Mouse (Mus musculus) CH12.LX (cell line): ENCODE data around the gene Helb. TPM values are rescaled to one million over a fixed set of nuclear protein-coding genes. Genes with fewer than 3 reads are reported as not detected.

ENCODE experiments used
- DNase-seq: peaks from one replicate; pipeline ENCODE4 v3.0.0-alpha.2; 2013; ENCODE audit errors: extremely low read depth
- H3K27ac ChIP-seq: 2 replicates; pipeline ENCODE4 v1.5.1; 2012; ENCODE audit warnings: low read depth, mild to moderate bottlenecking, control low read depth, moderate library complexity; ENCODE audit not compliant: insufficient read depth
- H3K27me3 ChIP-seq: replicated peaks from 2 replicates; pipeline ENCODE3; 2012; ENCODE audit warnings: inconsistent platforms
- H3K36me3 ChIP-seq, 2 experiments: replicated peaks in 1 of 2; 2 replicates each; pipeline versions ENCODE3 to v1.6.1; 2012; ENCODE audit warnings: inconsistent platforms in 1 of 2, low read length in 1 of 2, mild to moderate bottlenecking in 1 of 2, mixed read lengths in 1 of 2, moderate library complexity in 1 of 2; ENCODE audit not compliant: control insufficient read depth in 1 of 2, insufficient read depth in 1 of 2
- H3K4me1 ChIP-seq, 2 experiments: 2 replicates each; pipeline ENCODE4 v1.6.1; 2012; ENCODE audit warnings: inconsistent platforms in 1 of 2, moderate library complexity in 1 of 2; ENCODE audit not compliant: insufficient read depth in 2 of 2, control insufficient read depth in 1 of 2
- H3K4me2 ChIP-seq: 2 replicates; pipeline ENCODE4 v1.6.1; 2012; ENCODE audit warnings: low read depth, mild to moderate bottlenecking, control low read depth; ENCODE audit not compliant: poor library complexity, insufficient read depth, severe bottlenecking
- H3K4me3 ChIP-seq, 3 experiments: fragments of 150-350 bp in 1 of 3; sonication (generic) in 1 of 3; replicated peaks in 1 of 3; 2 replicates each; pipeline versions ENCODE3 to v1.5.1; 2011 to 2012; ENCODE audit warnings: low read depth in 2 of 3, low read length in 2 of 3, mild to moderate bottlenecking in 2 of 3, moderate library complexity in 2 of 3, control low read depth in 1 of 3, improper control_type of control experiment in 1 of 3, inconsistent platforms in 1 of 3, mixed read lengths in 1 of 3; ENCODE audit not compliant: poor library complexity in 1 of 3
- H3K79me2 ChIP-seq: replicated peaks from 2 replicates; pipeline ENCODE4 v1.6.1; 2012; ENCODE audit warnings: mild to moderate bottlenecking, moderate library complexity; ENCODE audit not compliant: control insufficient read depth, poor library complexity, insufficient read depth, severe bottlenecking; ENCODE audit errors: extremely low read depth
- H3K9ac ChIP-seq: 2 replicates; pipeline ENCODE4 v1.6.1; 2012; ENCODE audit warnings: low read depth, mild to moderate bottlenecking, control low read depth, moderate library complexity; ENCODE audit not compliant: insufficient read depth
- H3K9me3 ChIP-seq: replicated peaks from 2 replicates; pipeline ENCODE3; 2012; ENCODE audit warnings: low read length, inconsistent platforms, mixed read lengths
- BHLHE40 ChIP-seq: IDR thresholded peaks from 2 replicates; pipeline ENCODE4 v1.6.1; 2011; ENCODE audit warnings: mild to moderate bottlenecking, low read depth, low read length, improper control_type of control experiment
- CHD1 ChIP-seq: IDR thresholded peaks from 2 replicates; pipeline ENCODE4 v1.6.1; 2012; ENCODE audit warnings: low read depth, low read length, improper control_type of control experiment, inconsistent platforms
- CHD2 ChIP-seq: IDR thresholded peaks from 2 replicates; pipeline ENCODE4 v1.6.1; 2011; ENCODE audit warnings: low read length, improper control_type of control experiment
- CTCF ChIP-seq, 2 experiments: IDR thresholded peaks in 1 of 2; conservative IDR thresholded peaks in 1 of 2; 2 replicates each; pipeline ENCODE4 v1.5.1; 2011 to 2012; ENCODE audit warnings: low read depth in 2 of 2, low read length in 2 of 2, improper control_type of control experiment in 1 of 2, inconsistent platforms in 1 of 2, mild to moderate bottlenecking in 1 of 2, moderate library complexity in 1 of 2
- E2F4 ChIP-seq: IDR thresholded peaks from 2 replicates; pipeline ENCODE4 v1.6.1; 2011; ENCODE audit warnings: low read depth, low read length, improper control_type of control experiment; ENCODE audit not compliant: insufficient replicate concordance
- ELF1 ChIP-seq: IDR thresholded peaks from 2 replicates; pipeline ENCODE4 v1.6.1; 2014; ENCODE audit warnings: low read depth, mild to moderate bottlenecking, inconsistent platforms, low read length, improper control_type of control experiment
- EP300 ChIP-seq: IDR thresholded peaks from 2 replicates; pipeline ENCODE4 v1.6.1; 2011; ENCODE audit warnings: low read length, improper control_type of control experiment
- ETS1 ChIP-seq: conservative IDR thresholded peaks from 2 replicates; pipeline ENCODE4 v1.6.1; 2012; ENCODE audit warnings: low read depth, mild to moderate bottlenecking, inconsistent platforms, low read length, improper control_type of control experiment, moderate library complexity
- GABPA ChIP-seq: IDR thresholded peaks from 2 replicates; pipeline ENCODE4 v1.6.1; 2012; ENCODE audit warnings: low read depth, low read length, improper control_type of control experiment, inconsistent platforms; ENCODE audit not compliant: insufficient replicate concordance
- HCFC1 ChIP-seq: IDR thresholded peaks from 2 replicates; pipeline ENCODE4 v1.6.1; 2012; ENCODE audit warnings: low read depth, mild to moderate bottlenecking, inconsistent platforms, low read length, improper control_type of control experiment
- IRF4 ChIP-seq: IDR thresholded peaks from 2 replicates; pipeline ENCODE4 v1.6.1; 2014; ENCODE audit warnings: low read depth, mild to moderate bottlenecking, inconsistent platforms, low read length, improper control_type of control experiment
- JUN ChIP-seq: IDR thresholded peaks from 2 replicates; pipeline ENCODE4 v1.6.1; 2011; ENCODE audit warnings: low read depth, mild to moderate bottlenecking, low read length, improper control_type of control experiment, moderate library complexity; ENCODE audit not compliant: insufficient read depth
- JUND ChIP-seq: conservative IDR thresholded peaks from 2 replicates; pipeline ENCODE4 v1.6.1; 2011; ENCODE audit warnings: low read depth, low read length, improper control_type of control experiment
- KAT2A ChIP-seq: IDR thresholded peaks from 2 replicates; pipeline ENCODE4 v1.6.1; 2012; ENCODE audit warnings: low read length, improper control_type of control experiment, inconsistent platforms; ENCODE audit not compliant: insufficient replicate concordance
- MAFK ChIP-seq: IDR thresholded peaks from 2 replicates; pipeline ENCODE4 v1.6.1; 2011; ENCODE audit warnings: low read length, improper control_type of control experiment; ENCODE audit not compliant: insufficient replicate concordance
- MAX ChIP-seq: IDR thresholded peaks from 2 replicates; pipeline ENCODE4 v1.6.1; 2011; ENCODE audit warnings: low read length, improper control_type of control experiment
- MAZ ChIP-seq: IDR thresholded peaks from 2 replicates; pipeline ENCODE4 v1.6.1; 2012; ENCODE audit warnings: low read depth, mild to moderate bottlenecking, inconsistent platforms, low read length, improper control_type of control experiment, moderate library complexity
- MEF2A ChIP-seq: IDR thresholded peaks from 2 replicates; pipeline ENCODE4 v1.6.1; 2014; ENCODE audit warnings: low read depth, mild to moderate bottlenecking, inconsistent platforms, low read length, improper control_type of control experiment, borderline replicate concordance
- MXI1 ChIP-seq: IDR thresholded peaks from 2 replicates; pipeline ENCODE4 v1.6.1; 2011; ENCODE audit warnings: mild to moderate bottlenecking, low read depth, low read length, improper control_type of control experiment
- MYC ChIP-seq: IDR thresholded peaks from 2 replicates; pipeline ENCODE4 v1.6.1; 2011; ENCODE audit warnings: low read depth, mild to moderate bottlenecking, improper control_type of control experiment, low read length
- NELFE ChIP-seq: IDR thresholded peaks from 2 replicates; pipeline ENCODE4 v1.6.1; 2011; ENCODE audit warnings: low read depth, low read length, improper control_type of control experiment
- NRF1 ChIP-seq: IDR thresholded peaks from 2 replicates; pipeline ENCODE4 v1.6.1; 2014; ENCODE audit warnings: low read depth, mild to moderate bottlenecking, inconsistent platforms, low read length, improper control_type of control experiment, moderate library complexity
- PAX5 ChIP-seq: IDR thresholded peaks from 2 replicates; pipeline ENCODE4 v1.6.1; 2012; ENCODE audit warnings: low read length, inconsistent platforms, mixed read lengths
- POLR2A ChIP-seq: IDR thresholded peaks from 2 replicates; pipeline ENCODE4 v1.6.1; 2011; ENCODE audit warnings: low read depth, mild to moderate bottlenecking, improper control_type of control experiment, low read length
- POLR2AphosphoS2 ChIP-seq: IDR thresholded peaks from 2 replicates; pipeline ENCODE4 v1.6.1; 2011; ENCODE audit warnings: low read depth, low read length, improper control_type of control experiment
- RAD21 ChIP-seq: IDR thresholded peaks from 2 replicates; pipeline ENCODE4 v1.6.1; 2011; ENCODE audit warnings: low read depth, mild to moderate bottlenecking, low read length, improper control_type of control experiment, moderate library complexity
- RCOR1 ChIP-seq: conservative IDR thresholded peaks from 2 replicates; pipeline ENCODE4 v1.6.1; 2012; ENCODE audit warnings: low read depth, mild to moderate bottlenecking, inconsistent platforms, low read length, improper control_type of control experiment
- SIN3A ChIP-seq: IDR thresholded peaks from 2 replicates; pipeline ENCODE4 v1.6.1; 2012; ENCODE audit warnings: low read length, improper control_type of control experiment, inconsistent platforms
- SMC3 ChIP-seq: IDR thresholded peaks from 2 replicates; pipeline ENCODE4 v1.6.1; 2011; ENCODE audit warnings: low read depth, low read length, improper control_type of control experiment
- TBP ChIP-seq: conservative IDR thresholded peaks from 2 replicates; pipeline ENCODE4 v1.6.1; 2011; ENCODE audit warnings: low read depth, low read length, improper control_type of control experiment
- TCF12 ChIP-seq: IDR thresholded peaks from 2 replicates; pipeline ENCODE4 v1.6.1; 2014; ENCODE audit warnings: low read depth, mild to moderate bottlenecking, inconsistent platforms, low read length, improper control_type of control experiment
- UBTF ChIP-seq: IDR thresholded peaks from 2 replicates; pipeline ENCODE4 v1.6.1; 2012; ENCODE audit warnings: low read depth, mild to moderate bottlenecking, inconsistent platforms, low read length, improper control_type of control experiment, moderate library complexity
- USF1 ChIP-seq: IDR thresholded peaks from 2 replicates; pipeline ENCODE4 v1.6.1; 2014; ENCODE audit warnings: low read depth, mild to moderate bottlenecking, inconsistent platforms, low read length, improper control_type of control experiment
- USF2 ChIP-seq: conservative IDR thresholded peaks from 2 replicates; pipeline ENCODE4 v1.6.1; 2011; ENCODE audit warnings: low read depth, low read length, improper control_type of control experiment
- ZC3H11A ChIP-seq: IDR thresholded peaks from 2 replicates; pipeline ENCODE4 v1.6.1; 2012; ENCODE audit warnings: low read depth, mild to moderate bottlenecking, inconsistent platforms, low read length, improper control_type of control experiment
- ZKSCAN1 ChIP-seq: IDR thresholded peaks from 2 replicates; pipeline ENCODE4 v1.6.1; 2012; ENCODE audit warnings: low read depth, inconsistent platforms, low read length, improper control_type of control experiment, borderline replicate concordance
- ZMIZ1 ChIP-seq: IDR thresholded peaks from 2 replicates; pipeline ENCODE4 v1.6.1; 2012; ENCODE audit warnings: low read depth, mild to moderate bottlenecking, inconsistent platforms, low read length, improper control_type of control experiment
- ZNF384 ChIP-seq: IDR thresholded peaks from 2 replicates; pipeline ENCODE4 v1.6.1; 2012; ENCODE audit warnings: low read depth, low read length, improper control_type of control experiment, inconsistent platforms
- dilution Hi-C: fragments of 300-500 bp; cut with MboI; formaldehyde crosslinking; loops from 2 replicates; pipeline ENCODE4 v1.14.3; 2020; ENCODE audit warnings: low sequenced_read_pairs; ENCODE audit not compliant: extremely low pct_unique_long_range_greater_than_20kb, extremely low pct_ligation_motif_present
- in situ Hi-C: fragments of 300-500 bp; cut with MboI; formaldehyde crosslinking; loops from 3 replicates; pipeline ENCODE4 v1.14.3; 2019; ENCODE audit warnings: low sequenced_read_pairs, low pct_ligation_motif_present, low pct_unique_long_range_greater_than_20kb, mixed read lengths
- polyA plus RNA-seq: library from polyadenylated mRNA; unstranded; fragments of >175 nt; gene quantifications from 2 replicates; pipeline ENCODE4 v1.2.1, GENCODE M21; 2012; ENCODE audit warnings: low read depth; ENCODE audit not compliant: insufficient read length
- total RNA-seq, 2 experiments: library from RNA; depleted of rRNA; stranded (reverse); fragments of 300-350 nt in 1 of 2; fragments of >200 nt in 1 of 2; gene quantifications; 2 replicates each; pipeline ENCODE4 v1.2.3; 2012 to 2014

Helb gene
- total RNA-seq (2012; rRNA removed) (15.6 and 16.0 TPM in 2 replicates), total RNA-seq (2014; rRNA removed) (21.8 and 22.0 TPM in 2 replicates), polyA plus RNA-seq (15.5 and 16.4 TPM in 2 replicates)

- dilution Hi-C loops = no loop called here
Measured at GRCm38 (mm10) chr10:120112507-120113396, at the start of gene Helb. Gene Helb (minus strand): TSS chr10:120112987.

GRCm38 (mm10) chr10:120160533-120160932 is 47.7 kb upstream of the Helb start:
- in situ Hi-C loops = no loop called here
- DNase-seq = peak; percentile 35
- TF ChIP-seq ZMIZ1 (no peak), MXI1 (0 out of 2 replicates have a peak, but pooled peaks have one; percentile 31), MYC (0 out of 2 replicates have a peak, but pooled peaks have one; percentile 27), POLR2A (peak; percentile 55; the same call in 1 of the 2 replicates), ELF1 (peak; percentile 79), RCOR1 (no peak)
- TF ChIP-seq, all 38 proteins: peak for 4
- Histone ChIP-seq H3K4me1 (peaks cover 2 to 34% of the 10 kb centered on the region in 2 experiments), H3K36me3 (peaks cover 2 to 4% of the 10 kb centered on the region in 2 experiments), H3K79me2 (no peaks in the 10 kb centered on the region), H3K27ac (no peak overlapping the region), H3K9me3 (no peaks in the 10 kb centered on the region), H3K27me3 (no peaks in the 10 kb centered on the region), H3K4me2 (no peak overlapping the region), H3K4me3 (peak overlapping the region in 1 of 3 experiments; percentile 40), H3K9ac (no peak overlapping the region)
- dilution Hi-C loops = no loop called here

More at GRCm38 (mm10) chr10:120112507-120113396, at the start of gene Helb:
- Histone ChIP-seq H3K4me3 (peak within 1 kb of the TSS; percentile 71 to 83 (median 77)), H3K27ac (peak within 1 kb of the TSS; percentile 61; the same call in 1 of the 2 replicates), H3K9me3 (no peaks in the 10 kb centered on the region), H3K27me3 (no peaks in the 10 kb centered on the region), H3K79me2 (no peaks in the 10 kb centered on the region), H3K36me3 (peaks cover 6 to 29% of the 10 kb centered on the region in 2 experiments), H3K9ac (peak within 1 kb of the TSS; percentile 54), H3K4me1 (peaks cover 0 to 7% of the 10 kb centered on the region in 2 experiments; a peak in 1 of 4 replicates), H3K4me2 (peak within 1 kb of the TSS; percentile 60)
- in situ Hi-C loops = loop anchor here (25.0 kb wide), 1 partner anchor 475 kb away; no protein-coding TSS in a partner anchor
- TF ChIP-seq JUND = no peak
- TF ChIP-seq MEF2A = no peak
- no peak for TF ChIP-seq ZC3H11A
- TF ChIP-seq ZKSCAN1 = no peak
- no peak for TF ChIP-seq MYC
- no peak for TF ChIP-seq KAT2A
- no peak for TF ChIP-seq MAX
- TF ChIP-seq EP300 = no peak
- TF ChIP-seq GABPA = no peak
- no peak for TF ChIP-seq MAZ
- TF ChIP-seq ETS1 = no peak
- TF ChIP-seq PAX5 = no peak
- peak; percentile 74; the same call in 1 of the 2 replicates for TF ChIP-seq NELFE
- no peak for TF ChIP-seq USF2
- TF ChIP-seq MXI1 = no peak
- TF ChIP-seq UBTF = no peak
- peak; percentile 89 for TF ChIP-seq TCF12
- TF ChIP-seq CHD2 = no peak
- peak; percentile 61 for TF ChIP-seq SIN3A
- TF ChIP-seq RAD21 = no peak
- peak; percentile 89 for TF ChIP-seq TBP
- peak; percentile 89 for TF ChIP-seq ZMIZ1
- TF ChIP-seq HCFC1 = peak; percentile 23; the same call in 1 of the 2 replicates
- TF ChIP-seq USF1 = no peak
- peak; percentile 9; the same call in 1 of the 2 replicates for TF ChIP-seq BHLHE40
- TF ChIP-seq CHD1 = no peak
- TF ChIP-seq MAFK = no peak
- peak; percentile 91 for TF ChIP-seq POLR2A
- TF ChIP-seq POLR2AphosphoS2 = no peak; the same call in 1 of the 2 replicates
- TF ChIP-seq ZNF384 = no peak
- TF ChIP-seq IRF4 = peak; percentile 70
- no peak for TF ChIP-seq JUN
- TF ChIP-seq E2F4 = peak; percentile 33; the same call in 1 of the 2 replicates
- TF ChIP-seq ELF1 = peak; percentile 92
- TF ChIP-seq SMC3 = no peak
- TF ChIP-seq NRF1 = peak; percentile 33; the same call in 1 of the 2 replicates
- no peak for TF ChIP-seq RCOR1
- no peak for TF ChIP-seq CTCF (conservative IDR thresholded peaks at IDR 0.05 in 1 of 2, IDR thresholded peaks at IDR 0.05 in 1 of 2; ENCODE audit: low read depth in 2 of 2, low read length in 2 of 2)
- peak; percentile 97 for DNase-seq
